Mouse (Mus musculus) heart, embryonic 13.5 days (tissue): ENCODE results near the gene Ube2d3. TPM values are rescaled to one million over a fixed set of nuclear protein-coding genes. Genes with fewer than 3 reads are reported as not detected.

Source experiments
- ATAC-seq: fragments of 200-750 bp; cut with Nextera tagmentation; 2 replicates; pipeline ENCODE4 v1.8.0; 2017; ENCODE audit warnings: moderate TSS enrichment; ENCODE audit not compliant: insufficient number of reproducible peaks, low FRiP score, low TSS enrichment; ENCODE audit errors: extremely low read depth
- H3K27ac ChIP-seq: fragments of 300-500 bp; sonication (generic); replicated peaks from 2 replicates; pipeline ENCODE4 v1.5.1; 2015; ENCODE audit warnings: moderate library complexity, mild to moderate bottlenecking, inconsistent platforms
- H3K27me3 ChIP-seq: fragments of 300-500 bp; sonication (generic); replicated peaks from 2 replicates; pipeline ENCODE4 v1.6.1; 2015; ENCODE audit warnings: mild to moderate bottlenecking, inconsistent platforms
- H3K36me3 ChIP-seq: fragments of 300-500 bp; sonication (generic); 2 replicates; pipeline ENCODE4 v1.6.1; 2015; ENCODE audit warnings: mild to moderate bottlenecking, inconsistent platforms
- H3K4me1 ChIP-seq: fragments of 300-500 bp; sonication (generic); 2 replicates; pipeline ENCODE4 v1.6.1; 2015; ENCODE audit warnings: inconsistent platforms
- H3K4me2 ChIP-seq: fragments of 300-500 bp; sonication (generic); 2 replicates; pipeline ENCODE4 v1.6.1; 2015; ENCODE audit warnings: inconsistent platforms, mild to moderate bottlenecking, moderate library complexity
- H3K4me3 ChIP-seq: fragments of 300-500 bp; sonication (generic); 2 replicates; pipeline ENCODE4 v1.5.1; 2015; ENCODE audit warnings: moderate library complexity, mild to moderate bottlenecking, inconsistent platforms
- H3K9ac ChIP-seq: fragments of 300-500 bp; sonication (generic); 2 replicates; pipeline ENCODE4 v1.6.1; 2015; ENCODE audit warnings: inconsistent platforms, mild to moderate bottlenecking, moderate library complexity
- H3K9me3 ChIP-seq: fragments of 300-500 bp; sonication (generic); 2 replicates; pipeline ENCODE4 v1.6.1; 2016; ENCODE audit warnings: inconsistent platforms
- WGBS: fragments of 180-500 bp; shearing (Covaris S2); methylation state at CpG from one replicate; pipeline ENCODE4 v1.1.7; 2015; ENCODE audit warnings: mixed read lengths; 5-methylcytosine and 5-hydroxymethylcytosine counted together
- polyA plus RNA-seq: library from polyadenylated mRNA; unstranded; fragments of >200 nt; fragmentation: Nextera tagmentation; extraction: Ambion mirVana; gene quantifications from 2 replicates; pipeline ENCODE4 v1.2.1, GENCODE M21; 2015

Gene Ube2d3
- polyA plus RNA-seq, 1 experiment from 2014 or later = 398 TPM

DNA sequence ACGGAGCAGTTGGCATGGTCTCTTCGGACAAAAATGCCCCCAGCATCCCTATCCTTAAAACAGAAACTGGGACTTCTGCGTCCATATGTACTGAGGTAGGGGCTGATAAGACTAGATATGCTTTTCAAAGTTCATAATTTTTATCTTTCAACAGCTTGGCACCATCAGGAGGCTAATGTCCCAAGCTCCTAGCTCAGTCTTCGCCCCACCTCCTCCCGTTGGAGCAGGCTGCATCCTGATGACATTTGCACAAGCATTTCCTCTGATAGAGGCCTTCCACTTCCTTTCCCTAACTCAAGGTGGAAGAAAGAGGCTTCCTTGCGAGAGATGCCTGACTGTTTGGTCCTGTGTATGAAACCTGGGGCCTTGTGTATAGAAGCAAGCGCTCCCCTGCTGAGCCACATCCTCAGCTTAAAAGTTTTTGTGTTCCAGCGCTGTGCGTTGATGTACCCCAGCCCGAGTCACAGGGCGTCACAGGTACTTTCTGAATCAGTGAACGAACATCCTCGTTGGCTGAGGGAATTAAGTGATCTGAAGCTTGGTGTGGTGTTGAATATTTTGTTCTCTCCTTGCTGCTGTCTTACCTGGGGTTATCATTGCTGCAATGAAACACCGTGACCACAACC lies 76.0 kb downstream of the Ube2d3 start:
- Histone ChIP-seq H3K4me2 (peak overlapping the region; percentile 40), H3K36me3 (peaks cover 29% of the 10 kb centered on the region), H3K9ac (no peak overlapping the region), H3K27me3 (no peaks in the 10 kb centered on the region), H3K27ac (peak overlapping the region; percentile 32; the same call in 1 of the 2 replicates), H3K9me3 (no peaks in the 10 kb centered on the region), H3K4me1 (peaks cover 55% of the 10 kb centered on the region), H3K4me3 (no peak overlapping the region)
- WGBS = 68% methylated on average over 14 of the region's 14 CpGs
- no peak for ATAC-seq

DNA sequence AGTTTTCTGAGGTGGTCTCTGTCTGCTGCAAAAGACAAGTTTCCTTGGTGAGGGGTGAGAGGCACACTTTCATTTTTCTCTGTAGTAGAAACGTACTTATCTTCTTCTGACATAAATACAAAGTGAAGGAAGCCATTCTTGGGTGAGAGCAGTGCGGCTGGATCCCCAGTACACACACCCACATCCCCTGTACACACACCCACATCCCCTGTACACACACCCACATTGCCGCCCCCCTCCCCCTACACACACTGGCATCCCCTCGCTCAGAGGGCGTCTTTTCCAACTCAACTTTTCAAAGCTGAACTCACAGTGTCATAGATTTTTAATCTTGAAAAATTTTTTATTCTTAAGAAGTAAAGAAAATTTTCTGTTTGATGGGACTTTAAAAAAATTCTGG lies 77.3 kb downstream of the Ube2d3 start:
- Histone ChIP-seq H3K27me3 (no peaks in the 10 kb centered on the region), H3K27ac (peak overlapping the region; percentile 94; the same call in 1 of the 2 replicates), H3K4me3 (no peak overlapping the region), H3K36me3 (peaks cover 33% of the 10 kb centered on the region), H3K9me3 (no peaks in the 10 kb centered on the region), H3K4me1 (peaks cover 65% of the 10 kb centered on the region), H3K4me2 (no peak overlapping the region), H3K9ac (no peak overlapping the region)
- no peak for ATAC-seq
- 54% methylated on average over 5 of the region's 5 CpGs for WGBS

- peak; percentile 77; the same call in 1 of the 2 replicates for ATAC-seq
- no peak overlapping the region for H3K4me3 ChIP-seq
- H3K27ac ChIP-seq = peak overlapping the region; percentile 94
- WGBS = 14% methylated on average over 6 of the region's 6 CpGs
- H3K9me3 ChIP-seq = no peaks in the 10 kb centered on the region
- H3K4me1 ChIP-seq = peaks cover 73% of the 10 kb centered on the region
- no peaks in the 10 kb centered on the region for H3K27me3 ChIP-seq
- peak overlapping the region; percentile 38 for H3K4me2 ChIP-seq
- peaks cover 31% of the 10 kb centered on the region for H3K36me3 ChIP-seq
- peak overlapping the region; percentile 65 for H3K9ac ChIP-seq
Observed at GRCm38 (mm10) chr3:135516891-135517290, 78.9 kb downstream of the Ube2d3 start.

Other genes with a start within 250 kb of the Ube2d3 start
- 17.3 and 17.8 TPM in 2 replicates for gene Cenpe, start 225.6 kb upstream of the Ube2d3 start, polyA plus RNA-seq
- 2.7 and 3.2 TPM in 2 replicates for gene Bdh2, start 156.9 kb upstream of the Ube2d3 start, polyA plus RNA-seq
- gene Slc9b2, start 130.4 kb upstream of the Ube2d3 start, polyA plus RNA-seq = 0.60 and 1.0 TPM in 2 replicates
- 0.14 TPM in 1 of 2 replicates, not detected in the other for gene Slc9b1, start 90.1 kb upstream of the Ube2d3 start, polyA plus RNA-seq
- gene Cisd2, start 14.2 kb upstream of the Ube2d3 start, polyA plus RNA-seq = 45.3 and 52.7 TPM in 2 replicates
- 31.5 and 37.4 TPM in 2 replicates for gene Manba, start 47.5 kb downstream of the Ube2d3 start, polyA plus RNA-seq